Mouse (Mus musculus) lung, postnatal 14 days (tissue): ENCODE measurements at regions not wholly inside any gene's neighbourhood (a gene's known extent, or its start where the extent isn't known, plus 50 kb on each side); places are given as distances from the start of the nearest gene placed in this dataset.

Experiments used
- DNase-seq: peaks from one replicate; pipeline ENCODE4 v3.0.0; 2021

- DNase-seq: no peak
Measured at GRCm38 (mm10) chr2:50916323-50917221, 232.3 kb downstream of the Rnd3 start.

- DNase-seq: no peak
Measured at GRCm38 (mm10) chr2:50915149-50915548, 233.8 kb downstream of the Rnd3 start.

GRCm38 (mm10) chr2:50914176-50914575 lies 234.7 kb downstream of the Rnd3 start:
- DNase-seq: no peak

- DNase-seq: no peak
Measured at GRCm38 (mm10) chr2:50908762-50909161, 240.1 kb downstream of the Rnd3 start.

- DNase-seq: no peak
Measured at GRCm38 (mm10) chr2:50902701-50903100, 246.2 kb downstream of the Rnd3 start.

GRCm38 (mm10) chr2:50902220-50902619 lies 246.7 kb downstream of the Rnd3 start:
- no peak for DNase-seq

- no peak for DNase-seq
Measured at GRCm38 (mm10) chr2:50888992-50889391, 259.9 kb downstream of the Rnd3 start.

- no peak for DNase-seq
Measured at GRCm38 (mm10) chr2:50887954-50888353, 261.0 kb downstream of the Rnd3 start.

- no peak for DNase-seq
Measured at GRCm38 (mm10) chr2:50885924-50886315, 263.0 kb downstream of the Rnd3 start.

- no peak for DNase-seq
Measured at GRCm38 (mm10) chr2:50885280-50885923, 263.5 kb downstream of the Rnd3 start.

GRCm38 (mm10) chr2:50881514-50882038 lies 267.3 kb downstream of the Rnd3 start:
- peak; percentile 3 for DNase-seq

GRCm38 (mm10) chr2:50880806-50881205 lies 268.1 kb downstream of the Rnd3 start:
- no peak for DNase-seq

GRCm38 (mm10) chr2:50877716-50878115 lies 271.2 kb downstream of the Rnd3 start:
- peak; percentile 68 for DNase-seq

- DNase-seq: no peak
Measured at GRCm38 (mm10) chr2:50875072-50875471, 273.8 kb downstream of the Rnd3 start.

GRCm38 (mm10) chr2:50853538-50854244 lies 295.2 kb downstream of the Rnd3 start:
- no peak for DNase-seq

GRCm38 (mm10) chr2:50852413-50852919 lies 296.4 kb downstream of the Rnd3 start:
- no peak for DNase-seq

- DNase-seq: no peak
Measured at GRCm38 (mm10) chr2:50850071-50850470, 298.8 kb downstream of the Rnd3 start.

- DNase-seq: no peak
Measured at GRCm38 (mm10) chr2:50841881-50842280, 307.0 kb downstream of the Rnd3 start.

GRCm38 (mm10) chr2:50835511-50836320 lies 313.2 kb downstream of the Rnd3 start:
- DNase-seq: no peak

GRCm38 (mm10) chr2:50833791-50834190 lies 315.1 kb downstream of the Rnd3 start:
- DNase-seq: no peak

- DNase-seq: no peak
Measured at GRCm38 (mm10) chr2:50832471-50832870, 316.4 kb downstream of the Rnd3 start.

- no peak for DNase-seq
Measured at GRCm38 (mm10) chr2:50830056-50830720, 318.7 kb downstream of the Rnd3 start.
